Mouse (Mus musculus): ENCODE measurements around the gene Wdr90.

DNA sequence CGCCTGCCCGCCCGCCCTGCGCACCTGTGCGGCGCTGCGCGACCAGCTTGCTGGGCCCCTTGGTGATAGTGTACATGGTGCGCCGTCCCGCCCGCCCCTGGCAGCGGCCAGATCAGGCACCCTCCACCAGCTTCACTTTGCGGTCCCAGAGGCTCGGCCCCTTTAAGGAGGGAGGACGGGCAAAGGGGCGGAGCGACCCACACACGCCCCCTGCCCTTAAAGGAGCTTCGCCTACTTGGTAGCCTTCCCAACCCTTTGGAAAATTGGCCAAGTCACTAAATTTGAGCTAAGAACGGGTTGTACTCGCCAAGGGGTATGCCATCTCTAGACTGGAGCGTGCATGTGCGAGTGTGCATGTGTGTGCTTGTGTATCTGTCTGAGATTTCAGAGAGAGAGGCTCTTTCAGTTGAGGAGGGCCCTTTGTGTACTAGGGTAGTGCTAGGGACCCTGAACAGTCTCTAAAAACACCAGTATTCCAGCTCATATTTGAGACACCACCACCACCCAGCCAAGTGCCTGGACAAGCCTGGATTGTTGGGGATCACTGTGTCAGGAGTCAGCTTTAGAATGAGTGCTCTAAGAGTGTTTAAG lies 7.4 kb upstream of the Wdr90 start, which contains the start of gene Mcrip2:
- TF ChIP-seq CTCF (IDR thresholded peaks at IDR 0.05) = 0 out of 2 replicates have a peak, but pooled peaks have one; percentile 5
- peak; percentile 82; the same call in 1 of the 2 replicates for TF ChIP-seq POLR2A (IDR thresholded peaks at IDR 0.05; ENCODE audit: insufficient read depth, low read depth, low read length)
- peak; percentile 80; the same call in 1 of the 2 replicates for TF ChIP-seq EP300 (IDR thresholded peaks at IDR 0.05; ENCODE audit: insufficient read depth, low read depth, low read length)

Measured in heart, adult 2 months (tissue).